Mouse (Mus musculus): ENCODE results near the gene Armc6.

DNA sequence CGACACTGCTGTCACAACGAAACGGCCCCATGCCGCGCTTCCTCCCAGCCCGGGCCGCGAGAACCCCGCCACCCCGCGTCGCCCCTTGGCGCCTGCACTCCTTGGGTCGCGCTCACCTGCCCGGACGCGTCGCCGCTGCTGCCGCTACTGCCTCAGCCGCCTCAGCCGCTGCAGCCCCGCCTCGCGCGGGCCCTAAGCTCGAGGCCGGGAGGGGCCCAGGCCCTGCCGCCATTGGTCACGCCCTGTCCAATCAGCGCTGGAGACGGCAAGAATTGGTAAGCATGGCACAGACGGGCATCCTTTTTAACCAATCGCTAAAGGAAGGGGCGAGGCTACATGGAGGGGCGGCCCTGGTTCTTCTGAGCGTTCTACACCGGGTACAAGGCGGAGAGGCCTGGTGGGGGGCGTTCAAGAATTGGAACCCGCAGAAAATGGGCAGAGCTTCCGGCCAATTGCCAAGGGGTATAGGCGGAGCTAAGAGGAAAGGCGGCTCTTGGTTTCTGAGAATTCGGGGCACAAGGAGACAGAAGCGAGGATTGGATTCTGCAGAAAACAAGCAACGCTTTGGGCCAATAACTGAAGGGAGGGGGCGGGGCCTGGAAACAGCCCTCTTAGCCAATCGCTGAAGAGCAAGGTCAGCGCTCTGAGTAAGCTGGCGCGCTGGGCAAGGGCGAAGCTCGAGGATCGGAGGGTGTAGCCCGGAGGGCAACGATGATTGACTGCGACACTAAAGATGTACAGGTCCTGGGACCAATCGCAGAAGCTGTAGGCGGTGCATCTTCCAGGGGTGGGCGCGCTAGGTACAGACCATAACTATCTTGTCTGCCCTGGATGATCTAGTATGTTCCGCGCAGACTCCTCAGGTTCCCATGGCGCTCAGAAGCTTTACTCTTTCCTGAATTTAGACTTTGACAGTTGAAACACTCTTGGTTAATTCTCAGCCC lies 21.9 kb downstream of the Armc6 start, which contains the start of gene Slc25a42:
- TF ChIP-seq CTCF (IDR thresholded peaks at IDR 0.05; ENCODE audit: control insufficient read depth, insufficient read depth, insufficient read length) (no peak), MYOG (IDR thresholded peaks at IDR 0.05; ENCODE audit: control insufficient read depth, extremely low read depth, insufficient read length) (no peak)
